Mouse (Mus musculus): ENCODE measurements around the gene Dcaf17.

Dcaf17 gene

DNA sequence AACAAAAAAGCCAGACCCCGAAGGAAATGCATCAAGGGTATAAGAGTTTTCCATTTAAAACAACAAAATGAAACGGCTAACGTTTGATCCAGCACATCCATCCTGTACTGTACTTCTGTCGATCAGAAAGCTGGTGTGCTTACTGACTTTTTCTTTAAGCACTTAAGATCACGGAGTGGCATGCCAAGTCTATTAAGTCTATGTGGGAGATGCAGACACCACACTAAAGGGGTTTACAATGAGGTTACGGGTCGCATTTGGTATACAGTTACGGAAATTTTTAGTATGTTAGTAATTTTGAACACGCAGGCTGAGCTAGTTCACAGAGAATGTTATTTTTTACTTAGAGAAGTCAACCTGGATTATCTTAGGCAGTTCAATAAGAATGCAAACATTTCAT is 412 bp upstream of the Dcaf17 start:
- DNase-seq (ENCODE audit: low spot score in 2 of 2): no peak

DNA sequence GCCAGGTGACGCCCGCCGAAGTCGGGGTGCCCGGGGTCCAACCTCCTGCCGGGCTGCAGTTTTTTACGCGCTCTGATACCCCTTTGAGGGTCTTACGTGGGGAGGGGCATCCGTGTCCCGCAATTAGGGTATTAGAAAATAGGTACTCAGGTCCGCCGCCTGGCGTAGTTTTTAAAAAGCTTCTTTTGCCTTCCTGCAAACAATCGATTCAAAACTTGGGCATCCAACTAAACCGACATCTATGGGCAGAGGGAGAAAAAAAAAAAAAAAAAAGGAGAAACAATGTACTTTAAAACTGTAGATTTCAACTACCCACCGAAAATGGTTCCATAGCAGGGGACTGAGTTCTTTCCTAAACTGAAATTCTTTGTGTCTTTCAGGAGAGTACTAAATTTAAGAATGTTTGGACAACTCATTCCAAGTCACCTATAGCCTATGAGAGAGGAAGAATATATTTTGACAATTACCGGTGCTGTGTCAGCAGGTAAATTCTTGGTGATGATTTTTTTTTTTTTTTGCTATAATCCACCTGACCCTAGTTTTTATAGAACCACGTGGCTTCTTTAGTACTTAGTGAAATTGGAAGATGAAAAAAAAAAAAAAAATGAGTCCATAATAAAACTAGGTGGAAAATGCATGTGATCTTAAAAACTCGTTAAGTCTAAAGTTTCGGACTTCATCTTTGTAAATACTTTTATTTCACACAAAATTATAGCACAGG is 1.1 kb downstream of the Dcaf17 start:
- no peak for DNase-seq (ENCODE audit: low spot score in 2 of 2)

DNA sequence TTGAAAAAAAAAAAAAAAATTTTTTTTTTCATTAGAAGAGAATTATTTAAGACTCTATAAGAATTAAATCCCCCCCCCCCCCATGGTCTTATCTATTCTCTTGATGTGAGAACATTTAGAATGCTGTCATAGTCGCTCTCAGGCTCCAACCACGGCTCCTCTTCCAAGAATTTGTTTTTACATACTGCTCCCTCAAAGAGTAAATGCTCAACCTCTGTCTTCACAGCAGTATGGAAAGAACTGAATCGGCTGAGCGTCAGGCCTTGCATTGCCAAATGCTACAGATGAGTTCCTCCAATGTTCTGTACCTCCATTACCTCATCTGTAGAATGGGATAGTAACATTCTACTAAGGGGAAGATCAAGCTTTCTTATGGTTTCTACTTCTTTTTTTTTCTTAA is 16.5 kb downstream of the Dcaf17 start:
- DNase-seq (ENCODE audit: low spot score in 2 of 2): no peak

DNA sequence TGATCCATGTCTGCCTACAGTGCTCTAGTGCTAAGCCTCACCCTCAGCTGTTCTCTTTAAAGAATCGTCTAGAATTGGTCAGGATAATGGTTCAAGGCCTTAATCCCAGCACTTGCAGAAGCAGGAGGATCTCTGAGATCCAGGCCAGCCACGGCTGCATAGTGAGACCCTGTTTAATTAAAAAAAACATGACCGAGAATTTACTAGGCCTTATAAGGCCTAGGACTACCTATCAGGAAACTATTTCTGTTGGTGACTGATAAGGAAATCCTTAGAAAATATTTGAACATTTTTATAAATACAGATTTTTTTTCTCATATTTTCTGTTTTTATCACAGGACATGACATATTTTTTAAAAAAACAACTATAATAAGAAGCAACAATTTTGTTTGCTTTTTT is 18.2 kb downstream of the Dcaf17 start:
- no peak for DNase-seq (ENCODE audit: low spot score in 2 of 2)

DNA sequence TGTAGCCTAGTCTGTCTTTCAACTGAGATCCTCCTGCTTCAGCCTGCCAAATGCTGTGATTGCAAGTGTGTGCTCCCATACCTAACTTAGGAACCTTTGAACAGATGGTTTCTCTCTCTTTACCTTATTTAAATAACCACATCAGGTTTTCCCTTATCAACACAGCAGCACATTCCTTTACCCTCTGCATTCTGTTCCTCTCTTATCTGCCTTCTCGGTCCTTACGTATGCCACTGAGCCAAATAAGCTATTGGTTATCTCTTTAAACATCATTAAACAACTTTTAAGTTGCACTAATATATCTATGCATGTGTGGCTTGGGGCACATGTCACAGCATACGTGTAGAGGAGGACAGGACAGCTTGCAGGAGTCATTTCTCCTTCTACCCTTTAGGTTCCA is 18.7 kb downstream of the Dcaf17 start:
- DNase-seq (ENCODE audit: low spot score in 2 of 2): no peak

DNA sequence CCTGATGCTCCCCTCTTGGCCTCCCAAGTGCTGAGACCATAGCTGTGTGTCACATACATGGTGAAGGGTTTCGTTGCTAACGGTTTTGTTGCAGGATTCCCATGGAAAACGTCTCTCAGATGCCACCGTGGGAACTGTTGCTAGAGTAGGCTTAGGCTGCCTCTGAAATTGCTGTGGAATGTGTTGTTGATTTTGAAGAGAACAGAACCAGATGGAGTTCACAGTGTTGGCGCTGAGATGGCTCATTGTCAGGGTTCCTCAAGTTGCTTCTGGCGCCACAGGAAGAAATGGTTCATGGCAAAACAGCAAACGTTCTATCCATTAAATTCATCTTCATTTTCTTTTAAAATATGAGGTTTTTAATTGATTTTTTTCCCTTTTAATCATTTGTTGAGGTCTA is 27.3 kb downstream of the Dcaf17 start:
- DNase-seq (ENCODE audit: low spot score in 2 of 2): no peak

DNA sequence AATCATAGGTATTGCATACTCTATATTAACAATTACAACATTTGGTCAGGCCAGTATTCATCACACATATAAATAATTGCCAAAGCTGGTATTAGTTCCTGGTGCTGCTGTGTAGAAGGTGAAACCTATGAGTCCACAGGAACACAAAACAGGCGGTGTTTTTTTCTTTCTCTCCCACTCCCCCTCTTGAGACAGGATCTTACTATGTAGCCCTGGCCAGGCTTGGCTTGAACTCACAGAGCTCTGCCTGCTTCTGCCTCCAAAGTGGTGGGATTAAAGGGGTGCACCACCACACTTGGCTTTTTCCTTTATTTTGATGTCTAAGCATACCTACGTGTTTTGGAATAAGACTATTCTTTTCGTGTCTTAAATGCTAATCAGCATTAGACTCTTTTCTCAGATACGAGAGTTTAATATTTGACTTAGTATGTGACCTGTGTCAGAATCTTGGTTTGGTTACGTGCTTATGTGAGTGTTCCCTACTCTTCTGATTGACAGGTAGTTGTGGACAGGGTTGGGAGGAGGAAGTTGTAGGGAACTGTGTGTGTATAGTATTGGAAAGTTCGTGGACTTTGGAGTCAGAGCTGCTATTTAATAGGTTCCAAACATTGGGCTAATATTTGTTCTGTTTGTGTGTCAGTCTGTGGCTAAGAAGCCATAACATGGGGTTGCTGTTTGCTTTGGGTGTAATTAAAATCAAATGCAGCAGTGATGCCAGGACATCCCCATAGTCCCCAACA is 28.5 kb downstream of the Dcaf17 start:
- DNase-seq (ENCODE audit: low spot score in 2 of 2): no peak

DNA sequence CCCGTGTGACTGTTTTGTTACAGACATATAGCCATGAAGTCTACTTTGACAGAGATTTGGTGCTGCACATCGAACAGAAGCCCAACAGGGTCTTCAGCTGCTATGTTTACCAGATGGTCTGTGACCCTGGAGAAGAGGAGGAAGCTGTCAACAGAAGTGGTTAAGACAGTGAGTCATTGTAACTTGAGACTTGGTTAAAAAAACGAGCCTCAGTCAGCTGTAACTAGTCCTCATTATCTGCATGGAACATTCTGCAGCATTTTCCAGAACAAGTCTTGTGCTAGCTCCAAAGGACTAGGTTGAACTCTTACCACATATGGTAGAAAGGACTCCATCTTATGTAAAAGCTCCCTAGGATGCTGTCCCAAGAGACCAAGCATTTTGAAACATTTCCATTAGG is 34.6 kb downstream of the Dcaf17 start:
- no peak for DNase-seq (ENCODE audit: low spot score in 2 of 2)

DNA sequence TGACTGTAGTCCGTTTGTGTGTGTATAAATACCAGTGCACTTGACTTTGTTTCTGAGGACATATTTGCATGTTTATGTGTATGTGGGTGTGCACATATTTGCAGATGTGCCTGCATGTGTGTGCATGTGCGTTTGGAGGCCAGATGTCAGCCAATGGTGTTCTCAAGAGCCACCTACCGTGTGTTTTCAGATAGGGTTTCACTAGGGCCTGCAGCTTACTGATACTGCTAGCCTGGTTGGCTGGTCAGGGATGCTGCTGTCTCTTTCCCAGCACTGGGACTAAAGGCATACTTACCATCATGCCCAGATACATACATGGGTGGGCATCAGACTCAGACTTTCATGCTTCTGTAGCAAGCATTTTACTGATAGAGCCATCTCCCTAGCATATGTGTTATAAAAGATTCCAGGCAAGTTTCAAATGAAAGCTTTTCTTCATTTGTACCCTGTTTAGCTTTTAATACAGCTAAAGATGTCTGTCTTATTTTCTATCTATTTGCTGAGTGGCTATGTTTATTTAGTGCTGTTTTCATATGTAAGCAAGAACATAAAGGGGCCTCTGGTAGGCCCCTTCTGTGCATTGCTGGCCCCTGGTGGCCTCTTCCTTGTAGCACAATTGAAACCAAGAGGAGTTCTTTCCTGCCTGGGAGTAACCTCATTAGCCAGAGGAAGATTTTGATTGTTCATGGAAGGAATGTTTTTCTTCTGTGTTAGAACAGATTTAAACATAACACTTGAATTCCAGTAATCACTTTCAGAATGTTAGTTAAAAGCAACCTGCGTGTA is 35.7 kb downstream of the Dcaf17 start:
- DNase-seq (ENCODE audit: low spot score in 2 of 2): no peak

DNA sequence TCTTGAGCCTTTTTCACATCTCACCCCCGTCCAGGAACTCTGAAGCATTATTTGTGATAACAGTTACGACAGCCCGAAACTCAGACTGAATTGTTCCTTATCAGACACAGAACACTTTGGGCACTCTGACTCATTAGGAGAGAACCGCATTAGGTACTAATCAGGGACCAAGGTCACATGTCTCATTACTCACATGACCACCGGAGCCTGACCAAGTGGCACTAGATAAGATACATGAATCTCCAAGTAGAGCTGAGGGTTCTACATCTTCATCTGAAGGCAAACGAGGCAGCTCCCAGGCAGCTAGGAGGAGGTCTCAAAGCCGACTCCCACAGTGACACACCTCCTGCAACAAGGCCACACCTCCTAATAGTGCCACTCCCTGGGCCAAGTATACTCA is 41.0 kb downstream of the Dcaf17 start:
- DNase-seq (ENCODE audit: low spot score in 2 of 2): no peak

DNA sequence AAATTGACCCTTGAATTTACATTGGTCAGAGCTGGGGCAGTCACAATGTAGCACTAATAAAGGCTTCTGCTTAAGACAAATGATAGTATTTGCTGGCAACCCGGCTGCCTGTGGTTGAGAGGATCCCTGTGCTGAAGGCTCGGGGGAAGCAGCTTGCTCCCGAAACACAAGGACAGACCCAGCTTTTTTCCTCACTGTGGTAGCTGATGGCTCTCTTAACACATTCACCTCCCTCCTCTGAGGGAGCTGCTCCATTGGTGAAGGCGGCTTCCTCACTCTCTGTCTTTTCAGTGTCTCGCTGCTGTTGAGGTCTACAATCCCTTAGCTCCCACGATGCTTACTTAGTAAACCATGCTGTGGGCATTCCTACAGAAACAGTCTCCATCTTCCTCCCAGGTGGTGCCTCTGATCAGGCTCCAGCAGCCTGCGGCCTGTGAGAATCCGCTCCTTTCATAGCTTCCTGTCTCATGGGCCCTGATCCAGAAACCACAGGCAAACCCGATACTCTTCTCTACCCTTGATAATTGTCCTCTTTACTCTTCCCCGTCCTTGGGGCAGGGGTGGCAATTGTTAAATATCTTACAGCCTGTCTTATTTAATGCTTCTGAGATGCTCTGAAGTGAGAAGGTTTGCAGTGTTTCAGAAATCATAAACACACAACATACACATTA is 47.6 kb downstream of the Dcaf17 start:
- DNase-seq (ENCODE audit: low spot score in 2 of 2): no peak

DNA sequence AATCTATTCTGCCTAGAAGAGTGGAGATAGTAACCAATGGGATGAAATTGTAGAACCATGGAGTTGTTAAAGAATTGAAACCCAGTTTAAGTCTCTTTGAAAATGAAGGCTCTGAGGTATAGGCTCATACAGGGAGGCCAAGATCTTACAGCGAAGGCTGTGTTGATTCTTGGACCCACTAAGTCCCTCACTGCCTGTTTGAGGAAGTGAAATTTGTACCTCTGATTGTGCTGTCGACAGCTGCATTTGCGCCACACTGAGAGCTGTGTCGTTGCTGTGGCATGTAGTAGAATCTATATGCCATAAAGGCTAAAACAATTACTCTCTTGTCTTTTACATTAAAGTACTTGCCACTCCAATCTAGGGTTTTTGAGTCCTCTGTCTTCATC is 48.2 kb downstream of the Dcaf17 start:
- DNase-seq (ENCODE audit: low spot score in 2 of 2): no peak

DNA sequence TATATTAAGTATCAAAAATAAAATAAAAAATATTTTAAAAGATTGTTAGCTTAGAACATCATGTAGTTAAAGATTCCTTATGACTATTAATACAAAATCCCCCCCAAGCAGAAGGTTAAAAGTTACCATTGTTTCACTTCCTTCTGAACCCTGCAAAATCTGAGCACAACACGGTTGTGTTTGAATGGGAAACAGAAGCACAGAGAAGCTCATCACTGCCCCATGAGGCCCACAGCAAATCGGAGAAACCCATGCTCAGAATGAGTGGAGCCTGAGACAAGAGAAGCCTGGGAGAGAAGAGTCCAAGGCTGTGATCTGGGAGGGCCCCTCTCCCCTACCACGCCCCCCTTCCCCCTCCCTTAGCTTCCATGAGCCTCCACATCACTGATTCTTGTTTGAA is 49.6 kb downstream of the Dcaf17 start:
- no peak for DNase-seq (ENCODE audit: low spot score in 2 of 2)

DNA sequence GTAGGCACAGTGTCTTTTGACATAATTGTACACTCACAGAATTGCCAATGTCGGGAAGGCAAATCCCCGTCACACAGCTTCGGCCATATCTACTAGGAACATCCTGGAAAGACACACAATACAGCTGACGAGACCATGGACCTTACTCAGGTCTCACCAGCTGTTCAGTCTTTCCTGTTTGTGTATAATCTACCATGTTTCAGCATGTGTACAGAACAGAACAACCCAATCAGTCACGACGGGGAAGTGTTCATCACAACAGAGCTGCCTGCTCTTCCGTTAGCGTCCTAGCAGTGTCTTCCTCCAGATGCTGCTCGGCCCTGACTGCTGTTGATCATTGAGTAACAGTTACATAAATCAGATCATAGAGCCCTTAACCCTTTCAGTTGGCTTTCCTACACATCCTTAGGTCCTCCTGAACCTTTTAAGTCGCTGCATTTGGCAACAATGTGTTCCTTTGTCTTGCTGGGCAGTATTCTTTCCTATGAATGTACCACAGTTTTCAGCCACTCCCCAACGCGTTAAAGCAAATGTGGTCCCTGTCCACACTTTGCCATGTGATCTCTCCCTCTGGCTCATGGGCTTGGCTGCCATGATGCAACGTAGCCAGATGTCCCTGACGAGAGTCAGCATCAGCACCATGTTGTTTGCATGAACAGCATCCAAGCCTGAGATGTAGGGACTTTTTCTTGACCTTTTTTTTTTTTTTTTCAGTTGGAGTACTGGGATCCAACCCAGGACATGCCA is 50.5 kb downstream of the Dcaf17 start:
- no peak for DNase-seq (ENCODE audit: low spot score in 2 of 2)

DNA sequence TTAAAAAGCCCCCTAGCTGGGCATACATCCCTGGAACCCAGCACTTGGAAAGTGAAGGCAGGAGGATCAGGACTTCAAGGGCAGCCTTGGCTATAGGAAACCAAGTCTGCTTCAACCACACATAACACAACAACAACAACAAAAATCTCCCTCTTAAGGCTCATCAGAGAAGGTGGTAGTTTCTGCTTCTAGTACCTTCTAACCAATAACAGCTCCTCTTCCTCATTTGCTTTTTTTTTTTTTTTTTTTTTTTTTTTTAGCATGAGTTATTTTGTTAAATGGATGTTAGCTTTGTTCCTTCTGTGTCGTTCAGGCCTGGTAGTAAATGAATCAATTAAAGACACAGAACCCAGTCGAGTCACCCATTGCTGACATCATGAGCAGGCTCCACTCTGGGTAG is 52.1 kb downstream of the Dcaf17 start:
- no peak for DNase-seq (ENCODE audit: low spot score in 2 of 2)

DNA sequence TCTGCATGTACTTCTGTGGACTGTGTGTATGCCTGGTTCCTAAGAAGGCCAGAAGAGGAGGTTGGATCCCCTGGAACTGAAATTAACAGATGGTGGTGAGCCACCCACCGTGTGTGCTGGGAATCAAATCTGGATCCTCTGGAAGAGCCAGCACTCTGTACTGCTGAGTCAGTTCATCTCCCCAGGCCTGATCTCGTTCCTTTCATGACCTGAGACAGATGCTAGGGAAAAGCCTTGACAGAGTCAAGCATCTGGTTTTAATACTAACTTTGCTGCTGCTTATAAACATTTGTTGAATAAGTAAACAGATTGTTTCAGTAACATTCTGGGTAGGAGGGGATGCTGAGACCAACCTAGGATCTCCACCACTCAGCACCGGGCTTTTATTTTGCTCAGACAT is 53.4 kb downstream of the Dcaf17 start:
- no peak for DNase-seq (ENCODE audit: low spot score in 2 of 2)

DNA sequence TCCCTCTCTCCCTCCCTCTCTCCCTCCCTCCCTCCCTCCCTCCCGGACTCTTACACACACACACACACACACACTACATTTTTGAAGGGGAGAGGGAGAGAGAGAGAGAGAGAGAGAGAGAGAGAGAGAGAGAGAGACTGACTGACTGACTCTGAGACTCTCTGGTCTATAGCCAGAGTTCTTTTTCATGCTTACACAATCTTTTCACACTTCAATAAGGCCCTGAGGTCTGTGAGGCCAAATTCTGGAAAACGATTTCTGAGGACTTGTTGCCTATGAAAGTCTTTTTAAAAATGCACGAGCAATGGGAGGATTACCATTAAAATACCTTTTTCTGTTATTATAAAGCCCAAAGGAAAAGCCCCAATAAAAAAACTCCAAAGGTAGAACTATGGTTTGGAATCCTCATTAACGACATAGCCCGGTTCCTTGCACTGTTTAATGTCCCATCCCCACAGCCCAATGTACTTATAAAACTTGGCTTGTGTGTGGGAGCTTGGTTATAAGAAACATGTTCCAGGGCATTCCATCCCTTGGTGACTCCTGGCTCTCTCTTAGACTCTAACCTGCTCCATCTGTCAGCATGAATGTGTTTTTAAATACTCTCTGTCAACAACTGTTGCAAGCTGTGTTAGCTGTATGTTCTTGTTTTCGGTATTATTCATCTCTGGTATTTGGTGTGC is 58.5 kb downstream of the Dcaf17 start:
- DNase-seq (ENCODE audit: low spot score in 2 of 2): no peak

DNA sequence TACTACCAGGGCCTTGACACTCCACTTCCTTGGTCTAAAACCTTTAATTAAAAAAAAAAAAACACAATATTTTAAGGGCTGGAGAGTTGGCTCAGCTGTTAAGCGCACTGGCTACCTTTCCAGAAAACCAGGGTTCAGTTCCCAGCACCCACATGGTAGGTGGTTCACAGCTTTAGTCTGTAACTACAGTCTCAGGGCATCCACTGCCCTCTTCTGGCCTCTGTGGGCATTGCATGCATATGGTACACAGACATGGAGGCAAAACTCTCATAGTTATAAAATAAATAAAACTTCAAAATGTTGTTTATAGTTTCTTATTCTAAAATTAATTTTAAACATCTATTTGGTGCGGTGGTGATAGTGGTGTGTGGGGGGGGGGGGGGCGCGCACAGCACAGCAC is 61.0 kb downstream of the Dcaf17 start:
- no peak for DNase-seq (ENCODE audit: low spot score in 2 of 2)

DNA sequence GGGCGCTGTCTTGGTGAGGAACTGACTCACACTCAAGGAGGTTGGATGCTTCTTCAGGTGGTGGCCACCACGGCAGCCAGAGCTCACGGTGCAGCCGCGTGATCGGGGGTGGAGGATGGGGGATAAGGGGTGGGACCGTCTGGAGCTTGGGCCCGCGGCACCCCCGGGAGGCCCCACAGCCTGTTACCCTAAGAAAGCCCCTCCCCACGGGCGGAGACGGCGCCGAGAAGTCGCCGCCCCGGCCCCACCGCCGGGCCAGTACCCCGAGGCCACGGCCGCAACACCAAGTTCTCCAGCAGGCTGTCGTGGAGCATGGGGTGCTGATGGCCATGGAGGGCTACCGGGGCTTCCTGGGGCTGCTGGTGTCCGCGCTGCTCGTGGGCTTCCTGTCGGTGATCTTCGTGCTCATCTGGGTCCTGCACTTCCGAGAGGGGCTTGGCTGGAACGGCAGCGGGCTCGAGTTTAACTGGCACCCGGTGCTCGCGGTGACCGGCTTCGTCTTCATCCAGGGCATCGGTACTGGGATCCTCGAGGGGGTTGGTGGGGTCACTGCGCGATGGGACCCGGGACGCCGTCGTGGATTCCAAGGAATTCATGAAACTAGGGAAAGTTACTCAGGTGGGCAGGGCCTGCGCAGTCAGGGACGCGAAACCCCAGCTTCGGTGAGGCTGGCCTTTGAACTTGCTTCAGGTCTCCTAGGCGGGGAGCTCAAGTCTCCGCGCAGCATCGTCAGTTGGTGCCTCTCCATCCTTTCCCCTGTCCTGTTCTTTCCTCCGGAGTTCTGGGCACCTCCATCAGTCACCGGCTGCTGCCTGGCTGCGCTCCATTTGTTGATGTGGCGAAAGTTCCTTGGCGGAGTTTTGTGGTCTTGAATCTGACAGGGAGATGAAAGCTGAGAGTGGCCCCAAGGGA is 62.9 kb downstream of the Dcaf17 start, which contains the start of gene Cybrd1:
Cybrd1 (plus strand) TSS at position 127 of the 912 bp plus-strand sequence.
- DNase-seq (ENCODE audit: low spot score in 2 of 2): peak; percentile 36 to 44

DNA sequence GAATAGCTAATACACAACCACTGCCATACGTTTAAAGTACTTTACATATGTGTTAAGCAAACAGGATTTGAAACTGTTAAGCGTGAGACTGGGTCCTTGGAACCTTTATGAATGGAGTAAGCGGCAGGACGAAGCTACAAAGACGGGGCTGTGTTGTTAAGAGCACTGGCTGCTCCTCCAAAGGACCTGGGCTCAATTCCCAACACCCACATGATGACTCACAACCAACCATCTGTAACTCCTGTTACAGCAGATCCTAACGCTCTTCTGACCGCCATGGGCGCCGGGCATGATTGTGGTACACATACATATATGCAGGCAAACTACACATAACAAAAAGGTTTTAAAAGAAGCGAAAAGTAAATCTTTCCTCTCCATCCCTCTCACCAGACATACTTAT is 65.7 kb downstream of the Dcaf17 start:
- DNase-seq (ENCODE audit: low spot score in 2 of 2): no peak

All from heart, adult 9 months (tissue).